ENCODE assay signal across 15 mouse cellular contexts in genomic region chr19:31369116-31369515, GRCm38 (mm10).
"Had no signal": no experiment of that assay in that cellular context is flagged by ENCODE, and none has a peak within 500 bp of the region (broad histone marks: within the 10 kb centered on the region; RNA-seq: fewer than 3 reads in every experiment).

No protein-coding gene starts in this region.

- H3K4me3 ChIP-seq: hindbrain, embryonic 15.5 days; layer of hippocampus, adult 2 months; left cerebral cortex, adult 2 months; liver, embryonic 15.5 days; lung, embryonic 15.5 days had no signal

- ATAC-seq: intestine, postnatal 0 days had no signal

- H3K36me3 ChIP-seq: hindbrain, embryonic 15.5 days; liver, embryonic 15.5 days; lung, embryonic 15.5 days had no signal

- H3K4me2 ChIP-seq: hindbrain, embryonic 15.5 days; liver, embryonic 11.5 days; liver, embryonic 15.5 days; lung, embryonic 15.5 days had no signal

- DNase-seq: layer of hippocampus, adult 9-11 months; layer of hippocampus, postnatal 36 days; lung, adult 18-20 months; lung, postnatal 14 days; midbrain, embryonic 14.5 days; thymus, adult 18-20 months; thymus, postnatal 36 days had no signal

- H3K9ac ChIP-seq: hindbrain, embryonic 15.5 days; liver, embryonic 15.5 days; lung, embryonic 15.5 days had no signal

- H3K27ac ChIP-seq: hindbrain, embryonic 15.5 days; layer of hippocampus, adult 2 months; left cerebral cortex, adult 2 months; liver, embryonic 15.5 days; lung, embryonic 15.5 days; macrophage had no signal

- H3K27me3 ChIP-seq: hindbrain, embryonic 15.5 days; liver, embryonic 15.5 days; lung, embryonic 15.5 days had no signal

- H3K9me3 ChIP-seq: hindbrain, embryonic 15.5 days; liver, embryonic 15.5 days; lung, embryonic 15.5 days had no signal

- H3K4me1 ChIP-seq: hindbrain, embryonic 15.5 days; liver, embryonic 15.5 days had no signal
